Mouse (Mus musculus) small intestine, adult 2 months (tissue): ENCODE measurements around the gene Vcpkmt.

Source experiments
- CTCF ChIP-seq: fragments of 200-500 bp; IDR thresholded peaks from 2 replicates; pipeline ENCODE4 v1.5.1; 2012; ENCODE audit warnings: low read depth, mild to moderate bottlenecking, control low read depth, inconsistent platforms, low read length, moderate library complexity, mixed read lengths; ENCODE audit not compliant: insufficient replicate concordance, insufficient read length; ENCODE audit errors: extremely low read depth
- POLR2A ChIP-seq: fragments of 200-500 bp; IDR thresholded peaks from 2 replicates; pipeline ENCODE4 v1.6.1; 2012; ENCODE audit warnings: low read depth, mild to moderate bottlenecking, control low read depth, inconsistent platforms, low read length, moderate library complexity

DNA sequence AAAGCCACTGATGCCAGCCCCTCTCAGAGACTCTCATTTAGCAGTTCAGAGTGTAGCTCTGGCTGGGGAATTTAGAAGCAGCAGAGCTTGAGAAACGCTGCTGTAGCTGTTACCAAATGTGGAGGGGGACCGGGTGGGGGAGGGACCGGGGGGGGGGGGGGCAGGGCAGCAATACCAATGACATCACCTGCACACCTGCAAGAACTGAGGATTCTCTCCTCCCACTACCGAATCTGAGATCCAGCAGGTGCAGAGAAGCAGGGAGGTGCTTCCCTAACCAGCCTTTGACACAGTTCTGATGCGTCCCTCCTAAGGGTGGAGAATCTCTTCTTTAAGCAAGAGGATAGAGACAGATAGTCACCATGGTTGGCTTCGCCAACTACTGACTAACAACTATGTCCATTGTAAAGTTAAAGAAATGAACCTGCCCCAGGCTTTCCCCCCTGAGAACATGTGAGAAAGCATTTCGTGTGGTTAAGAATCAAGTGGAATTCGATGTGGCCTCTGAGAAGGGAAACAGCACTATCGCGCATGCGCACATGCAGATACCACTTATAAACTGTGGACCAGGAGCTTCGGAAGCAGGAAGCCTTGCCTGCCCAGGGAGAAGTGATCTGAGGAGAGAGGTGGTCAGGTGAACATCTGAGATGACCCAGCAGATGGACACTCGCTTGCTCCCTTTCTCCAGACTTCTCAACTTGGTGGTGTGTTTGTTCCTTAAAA is 37.2 kb downstream of the Vcpkmt start:
- TF ChIP-seq CTCF (no peak), POLR2A (no peak)
